Mouse (Mus musculus) midbrain, embryonic 13.5 days (tissue): ENCODE data around the gene Gm14862. TPM values are rescaled to one million over a fixed set of nuclear protein-coding genes. Genes with fewer than 3 reads are reported as not detected.
"Not testable (repeated sequence)": the region's sequence is repeated elsewhere in the genome, so short reads cannot be mapped to it uniquely, and the experiment has no call there.

Experiments
- ATAC-seq: fragments of 200-750 bp; cut with Nextera tagmentation; 2 replicates; pipeline ENCODE4 v1.8.0; 2017; ENCODE audit warnings: mild to moderate bottlenecking, moderate TSS enrichment, moderate library complexity
- H3K27ac ChIP-seq: fragments of 300-500 bp; sonication (generic); 2 replicates; pipeline ENCODE4 v1.5.1; 2015; ENCODE audit warnings: inconsistent platforms, mild to moderate bottlenecking, moderate library complexity
- H3K27me3 ChIP-seq: fragments of 300-500 bp; sonication (generic); 2 replicates; pipeline ENCODE4 v1.6.1; 2015; ENCODE audit warnings: mild to moderate bottlenecking, inconsistent platforms
- H3K36me3 ChIP-seq: fragments of 300-500 bp; sonication (generic); 2 replicates; pipeline ENCODE4 v1.6.1; 2015; ENCODE audit warnings: mild to moderate bottlenecking, inconsistent platforms
- H3K4me1 ChIP-seq: fragments of 300-500 bp; sonication (generic); replicated peaks from 2 replicates; pipeline ENCODE4 v1.6.1; 2015; ENCODE audit warnings: inconsistent platforms
- H3K4me2 ChIP-seq: fragments of 300-500 bp; sonication (generic); replicated peaks from 2 replicates; pipeline ENCODE4 v1.6.1; 2015; ENCODE audit warnings: moderate library complexity, mild to moderate bottlenecking, inconsistent platforms
- H3K4me3 ChIP-seq: fragments of 300-500 bp; sonication (generic); replicated peaks from 2 replicates; pipeline ENCODE4 v1.5.1; 2015; ENCODE audit warnings: mild to moderate bottlenecking, inconsistent platforms
- H3K9ac ChIP-seq: fragments of 300-500 bp; sonication (generic); replicated peaks from 2 replicates; pipeline ENCODE4 v1.6.1; 2015; ENCODE audit warnings: mild to moderate bottlenecking, inconsistent platforms
- H3K9me3 ChIP-seq: fragments of 300-500 bp; sonication (generic); 2 replicates; pipeline ENCODE4 v1.6.1; 2016; ENCODE audit warnings: mild to moderate bottlenecking, inconsistent platforms
- WGBS: fragments of 180-500 bp; shearing (Covaris S2); methylation state at CpG from one replicate; pipeline ENCODE4 v1.1.7; 2015; 5-methylcytosine and 5-hydroxymethylcytosine counted together
- polyA plus RNA-seq: library from polyadenylated mRNA; unstranded; fragments of >200 nt; fragmentation: Nextera tagmentation; extraction: Ambion mirVana; gene quantifications from 2 replicates; pipeline ENCODE4 v1.2.1, GENCODE M21; 2015

Gene Gm14862
- polyA plus RNA-seq, result not detected in 2 replicates

DNA sequence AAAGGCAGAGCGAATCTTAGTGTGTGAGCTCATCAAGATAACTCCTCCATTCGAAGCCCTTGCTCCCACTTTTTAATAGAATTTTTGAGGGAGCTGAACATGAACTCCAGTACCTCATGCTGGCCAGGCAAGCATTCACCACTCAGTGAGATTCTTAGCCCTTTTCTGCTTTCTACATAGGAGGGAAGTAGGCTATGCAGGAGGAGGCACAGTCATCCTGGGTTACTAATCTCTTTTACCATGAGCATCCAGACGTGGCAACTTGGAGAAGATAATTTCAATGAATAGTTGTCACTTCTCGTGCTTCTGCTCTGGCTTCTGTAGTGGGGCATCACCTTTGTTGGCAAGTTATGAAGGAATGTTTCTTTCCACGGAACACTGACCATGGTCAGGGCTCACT lies at the start of gene Gm14862:
Gm14862 (minus strand) TSS at position 134 of the 400 bp plus-strand sequence.
- Histone ChIP-seq H3K27me3 (no peaks in the 10 kb centered on the region), H3K9ac (no peak within 1 kb of the TSS), H3K4me1 (no peaks in the 10 kb centered on the region), H3K4me2 (no peak within 1 kb of the TSS), H3K27ac (no peak within 1 kb of the TSS), H3K4me3 (no peak within 1 kb of the TSS), H3K36me3 (no peaks in the 10 kb centered on the region), H3K9me3 (no peaks in the 10 kb centered on the region)
- no peak for ATAC-seq
- WGBS, result 77% methylated on average over 5 of the region's 5 CpGs

DNA sequence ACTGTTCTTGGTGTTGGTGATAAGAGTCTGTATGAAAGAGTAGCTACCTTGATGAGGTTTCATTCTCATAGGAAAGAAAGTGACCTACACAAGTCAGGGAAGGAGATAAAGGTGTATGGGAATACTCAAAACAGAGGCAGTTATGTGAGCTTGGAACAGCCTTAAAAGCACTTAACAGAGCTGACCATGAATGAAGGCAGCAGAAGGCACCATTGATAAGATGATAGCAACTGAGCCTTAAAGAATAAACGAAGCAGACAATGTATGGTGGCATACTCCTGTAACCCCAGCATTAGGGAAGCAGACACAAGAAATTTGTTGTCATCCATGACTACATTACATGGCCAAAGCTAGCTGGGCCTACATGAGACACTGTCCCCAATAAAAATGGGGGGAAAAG lies 46.8 kb upstream of the Gm14862 start:
- no peaks in the 10 kb centered on the region for H3K36me3 ChIP-seq
- WGBS, result 77% methylated on average over 1 of the region's 1 CpGs
- H3K4me3 ChIP-seq, result no peak overlapping the region
- ATAC-seq, result no peak
- no peaks in the 10 kb centered on the region for H3K27me3 ChIP-seq
- no peaks in the 10 kb centered on the region for H3K9me3 ChIP-seq
- H3K4me1 ChIP-seq, result no peaks in the 10 kb centered on the region
- H3K4me2 ChIP-seq, result no peak overlapping the region
- H3K27ac ChIP-seq, result no peak overlapping the region
- H3K9ac ChIP-seq, result no peak overlapping the region

- Histone ChIP-seq H3K4me1 (no peaks in the 10 kb centered on the region), H3K36me3 (no peaks in the 10 kb centered on the region), H3K27ac (no peak overlapping the region), H3K9ac (no peak overlapping the region), H3K27me3 (no peaks in the 10 kb centered on the region), H3K4me3 (no peak overlapping the region), H3K4me2 (no peak overlapping the region), H3K9me3 (no peaks in the 10 kb centered on the region)
- whole genome bisulfite sequencing, result 89% methylated on average over 5 of the region's 5 CpGs
- no peak for ATAC-seq
Observed at GRCm38 (mm10) chrX:9302791-9303190, 46.1 kb upstream of the Gm14862 start.

DNA sequence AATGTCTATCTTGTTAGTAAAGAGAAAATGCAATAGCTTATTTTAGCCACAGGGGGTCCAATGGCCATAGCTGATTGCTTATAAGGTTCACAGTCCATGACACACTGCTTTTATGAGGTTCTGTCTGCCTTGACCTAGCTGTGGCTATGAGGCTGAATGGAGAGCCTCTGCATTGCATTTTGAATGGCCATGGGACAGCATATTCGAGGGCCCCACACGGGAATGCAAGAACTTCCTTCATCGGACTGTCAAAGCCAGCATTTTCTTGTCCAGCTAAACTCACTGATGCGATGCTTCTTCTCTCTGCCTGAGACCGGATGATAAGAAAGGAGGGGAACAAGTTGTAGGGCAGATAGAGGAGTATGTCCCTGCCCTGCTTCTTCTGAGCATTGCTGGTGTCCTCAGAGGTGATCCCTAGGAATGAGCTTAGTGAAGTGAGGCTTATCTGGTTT lies 41.7 kb upstream of the Gm14862 start:
- Histone ChIP-seq H3K9ac (no peak overlapping the region), H3K36me3 (no peaks in the 10 kb centered on the region), H3K27me3 (no peaks in the 10 kb centered on the region), H3K4me1 (no peaks in the 10 kb centered on the region), H3K4me3 (no peak overlapping the region), H3K4me2 (no peak overlapping the region), H3K9me3 (no peaks in the 10 kb centered on the region), H3K27ac (no peak overlapping the region)
- 87% methylated on average over 5 of the region's 5 CpGs for WGBS
- ATAC-seq, result no peak

GRCm38 (mm10) chrX:9293140-9293829 lies 36.6 kb upstream of the Gm14862 start:
- WGBS, result 94% methylated on average over 4 of the region's 4 CpGs
- not testable (repeated sequence) for H3K4me1 ChIP-seq

GRCm38 (mm10) chrX:9283464-9283863 lies 26.8 kb upstream of the Gm14862 start, which contains the start of gene H2al1m:
Gene H2al1m, plus strand, starts transcription at chrX:9283764.
- H3K4me1 ChIP-seq, H3K27ac ChIP-seq, H3K9me3 ChIP-seq, H3K4me2 ChIP-seq, H3K36me3 ChIP-seq, ATAC-seq, H3K27me3 ChIP-seq, H3K9ac ChIP-seq, H3K4me3 ChIP-seq: not testable (repeated sequence)
- WGBS, result no CpG with 5 or more reads among the region's 1 CpGs

More at GRCm38 (mm10) chrX:9293140-9293829, 36.6 kb upstream of the Gm14862 start:
- H3K9me3 ChIP-seq, H3K9ac ChIP-seq, ATAC-seq, H3K27ac ChIP-seq, H3K4me2 ChIP-seq, H3K36me3 ChIP-seq, H3K27me3 ChIP-seq, H3K4me3 ChIP-seq: not testable (repeated sequence)

DNA sequence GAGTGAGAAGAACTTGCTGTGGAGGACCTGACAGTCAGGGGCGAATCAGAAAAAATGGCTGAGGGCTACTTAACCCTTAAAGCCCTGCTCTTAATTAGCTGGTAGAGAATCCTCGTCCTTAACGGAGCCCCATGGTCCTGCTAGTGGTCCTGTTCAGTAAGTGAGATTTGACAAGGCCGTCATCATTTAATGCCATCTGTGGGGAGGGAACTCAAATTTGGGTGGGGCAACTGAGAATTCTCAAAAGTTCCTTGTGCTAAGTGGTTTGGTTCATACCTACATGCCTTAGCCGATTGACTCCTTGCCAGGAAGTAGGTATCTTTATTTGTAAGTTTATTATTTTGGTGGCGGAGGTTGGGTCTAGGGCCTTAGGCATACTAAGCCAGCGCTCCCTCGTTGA lies 17.6 kb upstream of the Gm14862 start:
- Histone ChIP-seq H3K4me1 (no peaks in the 10 kb centered on the region), H3K9ac (no peak overlapping the region), H3K36me3 (no peaks in the 10 kb centered on the region), H3K9me3 (no peaks in the 10 kb centered on the region), H3K27ac (no peak overlapping the region), H3K27me3 (no peaks in the 10 kb centered on the region), H3K4me2 (no peak overlapping the region), H3K4me3 (no peak overlapping the region)
- WGBS, result 82% methylated on average over 8 of the region's 8 CpGs
- no peak for ATAC-seq

- 56% methylated on average over 12 of the region's 12 CpGs for WGBS
Observed at GRCm38 (mm10) chrX:9273377-9274002, 16.8 kb upstream of the Gm14862 start.

GRCm38 (mm10) chrX:9272460-9273361 lies 16.0 kb upstream of the Gm14862 start, which contains the start of gene Xk:
Gene Xk, plus strand, starts transcription at chrX:9272756.
- peak; percentile 91 for ATAC-seq
- H3K36me3 ChIP-seq, result no peaks in the 10 kb centered on the region
- WGBS, result 15% methylated on average over 80 of the region's 94 CpGs
- H3K27me3 ChIP-seq, result no peaks in the 10 kb centered on the region
- peak within 1 kb of the TSS; percentile 54 for H3K4me2 ChIP-seq
- peak within 1 kb of the TSS; percentile 68 for H3K9ac ChIP-seq
- H3K27ac ChIP-seq, result peak within 1 kb of the TSS; percentile 47; the same call in 1 of the 2 replicates
- no peaks in the 10 kb centered on the region for H3K9me3 ChIP-seq
- H3K4me3 ChIP-seq, result peak within 1 kb of the TSS; percentile 56
- no peaks in the 10 kb centered on the region for H3K4me1 ChIP-seq

More at GRCm38 (mm10) chrX:9273377-9274002, 16.8 kb upstream of the Gm14862 start:
- peak overlapping the region; percentile 54 for H3K4me2 ChIP-seq
- ATAC-seq, result no peak
- H3K36me3 ChIP-seq, result no peaks in the 10 kb centered on the region
- no peak overlapping the region for H3K9ac ChIP-seq
- no peaks in the 10 kb centered on the region for H3K27me3 ChIP-seq
- H3K4me1 ChIP-seq, result no peaks in the 10 kb centered on the region
- no peaks in the 10 kb centered on the region for H3K9me3 ChIP-seq
- no peak overlapping the region for H3K27ac ChIP-seq
- peak overlapping the region; percentile 56 for H3K4me3 ChIP-seq

GRCm38 (mm10) chrX:9271947-9272459 lies 15.3 kb upstream of the Gm14862 start:
- peak overlapping the region; percentile 54 for H3K4me2 ChIP-seq
- no peaks in the 10 kb centered on the region for H3K36me3 ChIP-seq
- H3K9ac ChIP-seq, result 0 out of 2 replicates have a peak overlapping the region, but pooled peaks have one; percentile 23
- H3K27ac ChIP-seq, result no peak overlapping the region
- no peaks in the 10 kb centered on the region for H3K9me3 ChIP-seq
- 32% methylated on average over 8 of the region's 8 CpGs for WGBS
- ATAC-seq, result no peak; the same call in 1 of the 2 replicates
- H3K4me3 ChIP-seq, result peak overlapping the region; percentile 56
- H3K27me3 ChIP-seq, result no peaks in the 10 kb centered on the region
- no peaks in the 10 kb centered on the region for H3K4me1 ChIP-seq

GRCm38 (mm10) chrX:9271112-9271511 lies 14.4 kb upstream of the Gm14862 start:
- 55% methylated on average over 3 of the region's 3 CpGs for whole genome bisulfite sequencing
- H3K36me3 ChIP-seq, result no peaks in the 10 kb centered on the region
- no peak overlapping the region for H3K4me2 ChIP-seq
- H3K27me3 ChIP-seq, result no peaks in the 10 kb centered on the region
- H3K9ac ChIP-seq, result no peak overlapping the region
- H3K4me1 ChIP-seq, result no peaks in the 10 kb centered on the region
- H3K4me3 ChIP-seq, result no peak overlapping the region
- ATAC-seq, result no peak
- no peak overlapping the region for H3K27ac ChIP-seq
- no peaks in the 10 kb centered on the region for H3K9me3 ChIP-seq
